Mouse (Mus musculus): ENCODE measurements around the gene Acp7. TPM values are rescaled to one million over a fixed set of nuclear protein-coding genes. Genes with fewer than 3 reads are reported as not detected.

Acp7 gene
- polyA plus RNA-seq, 1 experiment from 2014 or later: 0.29 TPM

- Histone ChIP-seq H3K9me3 (no peaks in the 10 kb centered on the region), H3K36me3 (no peaks in the 10 kb centered on the region), H3K9ac (peak within 1 kb of the TSS; percentile 46), H3K4me1 (replicated peaks) (peaks cover 57% of the 10 kb centered on the region), H3K27me3 (no peaks in the 10 kb centered on the region), H3K4me3 (peak within 1 kb of the TSS; percentile 55), H3K4me2 (peak within 1 kb of the TSS; percentile 64), H3K27ac (replicated peaks) (peak within 1 kb of the TSS; percentile 86)
- peak; percentile 95 for ATAC-seq (ENCODE audit: low FRiP score, low read depth)
- under 1% methylated on average over 66 of the region's 66 CpGs for WGBS
These were observed 33.3 kb downstream of the Acp7 start, which contains the start of the genes Samd4b and Pak4 for GRCm38 (mm10) chr7:28597642-28598446. Gene Samd4b (minus strand): TSS chr7:28598144. Gene Pak4 (minus strand): TSS chr7:28598185.

GRCm38 (mm10) chr7:28597277-28597570 is 33.9 kb downstream of the Acp7 start:
- peak overlapping the region; percentile 46 for H3K9ac ChIP-seq
- H3K27ac ChIP-seq (replicated peaks): 0 out of 2 replicates have a peak overlapping the region, but pooled peaks have one; percentile 20
- H3K27me3 ChIP-seq: no peaks in the 10 kb centered on the region
- no peaks in the 10 kb centered on the region for H3K9me3 ChIP-seq
- no peak for ATAC-seq (ENCODE audit: low FRiP score, low read depth)
- WGBS: 5% methylated on average over 9 of the region's 9 CpGs
- peaks cover 59% of the 10 kb centered on the region for H3K4me1 ChIP-seq (replicated peaks)
- H3K4me3 ChIP-seq: peak overlapping the region; percentile 55
- peak overlapping the region; percentile 64 for H3K4me2 ChIP-seq
- H3K36me3 ChIP-seq: no peaks in the 10 kb centered on the region

- Histone ChIP-seq H3K36me3 (no peaks in the 10 kb centered on the region), H3K27ac (replicated peaks) (peak overlapping the region; percentile 20; the same call in 1 of the 2 replicates), H3K4me3 (peak overlapping the region; percentile 55), H3K4me1 (replicated peaks) (peaks cover 56% of the 10 kb centered on the region), H3K27me3 (no peaks in the 10 kb centered on the region), H3K9me3 (no peaks in the 10 kb centered on the region), H3K4me2 (peak overlapping the region; percentile 64), H3K9ac (peak overlapping the region; percentile 46; the same call in 1 of the 2 replicates)
- 25% methylated on average over 20 of the region's 20 CpGs for WGBS
- ATAC-seq (ENCODE audit: low FRiP score, low read depth): no peak
These were observed 34.5 kb downstream of the Acp7 start for GRCm38 (mm10) chr7:28596436-28597276.

GRCm38 (mm10) chr7:28595751-28596435 is 35.2 kb downstream of the Acp7 start:
- WGBS: 67% methylated on average over 8 of the region's 8 CpGs
- Histone ChIP-seq H3K36me3 (no peaks in the 10 kb centered on the region), H3K4me2 (peak overlapping the region; percentile 64), H3K9ac (no peak overlapping the region), H3K9me3 (no peaks in the 10 kb centered on the region), H3K27me3 (no peaks in the 10 kb centered on the region), H3K4me3 (no peak overlapping the region; the same call in 1 of the 2 replicates), H3K4me1 (replicated peaks) (peaks cover 50% of the 10 kb centered on the region), H3K27ac (replicated peaks) (0 out of 2 replicates have a peak overlapping the region, but pooled peaks have one; percentile 10)
- ATAC-seq (ENCODE audit: low FRiP score, low read depth): 0 out of 2 replicates have a peak, but pooled peaks have one; percentile 10

- WGBS: 46% methylated on average over 14 of the region's 14 CpGs
- Histone ChIP-seq H3K9ac (no peak overlapping the region), H3K27me3 (no peaks in the 10 kb centered on the region), H3K9me3 (no peaks in the 10 kb centered on the region), H3K4me2 (no peak overlapping the region), H3K36me3 (no peaks in the 10 kb centered on the region), H3K4me1 (replicated peaks) (peaks cover 50% of the 10 kb centered on the region), H3K27ac (replicated peaks) (no peak overlapping the region), H3K4me3 (no peak overlapping the region)
- ATAC-seq (ENCODE audit: low FRiP score, low read depth): no peak
These were observed 37.7 kb downstream of the Acp7 start for GRCm38 (mm10) chr7:28593206-28594111.

- Histone ChIP-seq H3K27ac (replicated peaks) (no peak overlapping the region), H3K36me3 (no peaks in the 10 kb centered on the region), H3K9ac (no peak overlapping the region), H3K9me3 (no peaks in the 10 kb centered on the region), H3K4me3 (no peak overlapping the region), H3K4me1 (replicated peaks) (peaks cover 55% of the 10 kb centered on the region), H3K27me3 (no peaks in the 10 kb centered on the region), H3K4me2 (no peak overlapping the region)
- WGBS: 61% methylated on average over 1 of the region's 1 CpGs
- no peak for ATAC-seq (ENCODE audit: low FRiP score, low read depth)
These were observed 39.3 kb downstream of the Acp7 start for GRCm38 (mm10) chr7:28591862-28592261.

- ATAC-seq (ENCODE audit: low FRiP score, low read depth): no peak
- no peaks in the 10 kb centered on the region for H3K9me3 ChIP-seq
- no peaks in the 10 kb centered on the region for H3K36me3 ChIP-seq
- H3K4me1 ChIP-seq (replicated peaks): peaks cover 51% of the 10 kb centered on the region
- no peak overlapping the region for H3K4me2 ChIP-seq
- no peak overlapping the region for H3K27ac ChIP-seq (replicated peaks)
- no peaks in the 10 kb centered on the region for H3K27me3 ChIP-seq
- H3K4me3 ChIP-seq: no peak overlapping the region
- H3K9ac ChIP-seq: no peak overlapping the region
These were observed 43.5 kb downstream of the Acp7 start for GRCm38 (mm10) chr7:28587644-28588043.

- ATAC-seq (ENCODE audit: low FRiP score, low read depth): no peak
- Histone ChIP-seq H3K9me3 (no peaks in the 10 kb centered on the region), H3K9ac (no peak overlapping the region), H3K4me2 (no peak overlapping the region), H3K4me3 (no peak overlapping the region), H3K36me3 (no peaks in the 10 kb centered on the region), H3K27ac (replicated peaks) (no peak overlapping the region), H3K27me3 (no peaks in the 10 kb centered on the region), H3K4me1 (replicated peaks) (peaks cover 50% of the 10 kb centered on the region)
- 40% methylated on average over 6 of the region's 6 CpGs for WGBS
These were observed 44.3 kb downstream of the Acp7 start for GRCm38 (mm10) chr7:28586663-28587411.

- Histone ChIP-seq H3K4me2 (no peak overlapping the region), H3K4me3 (no peak overlapping the region), H3K36me3 (no peaks in the 10 kb centered on the region), H3K27me3 (no peaks in the 10 kb centered on the region), H3K9ac (no peak overlapping the region), H3K9me3 (no peaks in the 10 kb centered on the region), H3K27ac (replicated peaks) (no peak overlapping the region), H3K4me1 (replicated peaks) (peaks cover 50% of the 10 kb centered on the region)
- ATAC-seq (ENCODE audit: low FRiP score, low read depth): no peak
- 82% methylated on average over 6 of the region's 6 CpGs for WGBS
These were observed 46.1 kb downstream of the Acp7 start for GRCm38 (mm10) chr7:28585001-28585400.

GRCm38 (mm10) chr7:28584468-28584867 is 46.7 kb downstream of the Acp7 start:
- ATAC-seq (ENCODE audit: low FRiP score, low read depth): no peak
- Histone ChIP-seq H3K4me1 (replicated peaks) (peaks cover 52% of the 10 kb centered on the region), H3K4me3 (no peak overlapping the region), H3K27me3 (no peaks in the 10 kb centered on the region), H3K4me2 (no peak overlapping the region), H3K9me3 (no peaks in the 10 kb centered on the region), H3K9ac (no peak overlapping the region), H3K27ac (replicated peaks) (no peak overlapping the region), H3K36me3 (no peaks in the 10 kb centered on the region)
- 73% methylated on average over 4 of the region's 4 CpGs for WGBS

Measured in hindbrain, embryonic 15.5 days (tissue).